ENCODE assay signal across 9 mouse cellular contexts in the genomic region with DNA sequence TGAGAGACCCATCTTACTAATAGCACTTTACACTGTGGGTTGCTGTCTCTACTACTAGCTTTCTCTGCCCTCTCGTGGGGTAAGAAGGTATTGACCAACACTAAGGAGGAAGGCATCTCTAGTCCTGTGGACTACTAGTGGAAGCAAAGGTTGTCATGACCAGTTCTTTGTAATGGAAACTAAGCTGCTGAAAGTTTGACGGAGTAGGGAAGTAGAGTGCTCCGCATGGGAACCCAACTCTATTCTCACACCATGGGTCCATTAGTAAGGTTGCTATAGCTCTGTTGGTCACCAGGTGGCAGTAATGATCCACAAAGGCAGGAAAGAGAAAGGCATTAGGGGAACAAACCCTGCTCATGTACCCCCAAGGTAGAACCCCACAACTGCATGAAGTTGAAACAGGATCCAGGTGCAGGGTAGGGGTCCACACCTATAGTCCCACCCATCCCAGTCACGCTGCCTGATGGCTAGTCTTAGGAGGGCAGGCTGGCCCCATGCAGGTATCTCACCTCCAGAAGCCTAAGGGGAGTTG. TPM values are rescaled to one million over a fixed set of nuclear protein-coding genes. Genes with fewer than 3 reads are reported as not detected.
DNase-seq lines count a peak whose midpoint lies in the region; ATAC-seq and TF ChIP-seq lines count a peak whose summit lies in the region.
"Had no signal": no experiment of that assay in that cellular context is flagged by ENCODE, and none has a peak within 500 bp of the region (broad histone marks: within the 10 kb centered on the region; RNA-seq: fewer than 3 reads in every experiment).

No protein-coding gene starts in this region.

- no peak overlapping the region for H3K4me3 ChIP-seq in E14TG2a.4 (replicated peaks; ENCODE audit: low read length)
- H3K4me3 ChIP-seq in liver, embryonic 15.5 days (replicated peaks), result no peak overlapping the region
- H3K4me3 ChIP-seq in neural tube, embryonic 13.5 days, result no peak overlapping the region

- peak; percentile 83 for ATAC-seq in erythroblast, adult 5-6 weeks (replicated peaks; ENCODE audit: low FRiP score, poor library complexity, severe bottlenecking)
- ATAC-seq in liver, embryonic 15.5 days (ENCODE audit: insufficient read depth), result peak; percentile 32; the same call in 1 of the 2 replicates
- ATAC-seq in neural tube, embryonic 13.5 days (ENCODE audit: low read depth), result peak; percentile 76

- TF ChIP-seq CTCF in E14TG2a.4 (conservative IDR thresholded peaks at IDR 0.05; ENCODE audit: low read length), result peak; percentile 76

- 15% methylated on average over 4 of the region's 4 CpGs for WGBS in liver, embryonic 15.5 days (ENCODE audit: insufficient replicate concordance)
- 21% methylated on average over 4 of the region's 4 CpGs for WGBS in neural tube, embryonic 13.5 days

- H3K4me1 ChIP-seq in E14TG2a.4 (replicated peaks; ENCODE audit: low read depth, low read length), result peaks cover 57% of the 10 kb centered on the region
- H3K4me1 ChIP-seq in liver, embryonic 15.5 days (replicated peaks), result peaks cover 14% of the 10 kb centered on the region
- H3K4me1 ChIP-seq in neural tube, embryonic 13.5 days (replicated peaks), result no peaks in the 10 kb centered on the region

- intact Hi-C loops in heart, postnatal 10 days (cut with DNase I), result loop anchor here (1.0 to 2.0 kb wide), 2 partner anchors 32 to 67 kb away; a partner anchor contains a TSS

- no peak overlapping the region for H3K27ac ChIP-seq in liver, embryonic 15.5 days (replicated peaks)
- no peak overlapping the region for H3K27ac ChIP-seq in neural tube, embryonic 13.5 days (replicated peaks)

- H3K4me2 ChIP-seq in liver, embryonic 15.5 days, result no peak overlapping the region
- H3K4me2 ChIP-seq in neural tube, embryonic 13.5 days, result no peak overlapping the region

- no peak overlapping the region for H3K9ac ChIP-seq in liver, embryonic 15.5 days
- no peak overlapping the region for H3K9ac ChIP-seq in neural tube, embryonic 13.5 days

- H3K27me3 ChIP-seq in E14TG2a.4 (ENCODE audit: insufficient read depth, low read length), result no peaks in the 10 kb centered on the region
- H3K27me3 ChIP-seq in liver, embryonic 15.5 days, result no peaks in the 10 kb centered on the region
- H3K27me3 ChIP-seq in neural tube, embryonic 13.5 days, result no peaks in the 10 kb centered on the region

- H3K9me3 ChIP-seq in E14TG2a.4 (ENCODE audit: low read length), result no peaks in the 10 kb centered on the region
- no peaks in the 10 kb centered on the region for H3K9me3 ChIP-seq in liver, embryonic 15.5 days (replicated peaks)
- no peaks in the 10 kb centered on the region for H3K9me3 ChIP-seq in neural tube, embryonic 13.5 days

- DNase-seq in brain, adult 2 months (ENCODE audit: low read depth, low spot score), result peak; percentile 62
- DNase-seq in heart, postnatal 10 days, result peak; percentile 82 to 88
- peak; percentile 71 to 77 for DNase-seq in kidney, postnatal 4 days
- peak; percentile 64 for DNase-seq in testis, postnatal 10 days (ENCODE audit: low spot score)

- peaks cover 85% of the 10 kb centered on the region for H3K36me3 ChIP-seq in E14TG2a.4 (ENCODE audit: insufficient read depth, low read length)
- H3K36me3 ChIP-seq in liver, embryonic 15.5 days (replicated peaks), result peaks cover 61% of the 10 kb centered on the region
- peaks cover 56% of the 10 kb centered on the region for H3K36me3 ChIP-seq in neural tube, embryonic 13.5 days

RNA-seq across cellular contexts. Expression of a gene that starts 31.1 kb away (rescaled TPM):
- total RNA-seq in erythroblast, adult 5-6 weeks (2015; ENCODE audit: low replicate concordance), result 25.2 and 25.3 TPM in 2 replicates
- 45.2 and 57.2 TPM in 2 replicates for total RNA-seq in erythroblast, adult 5-6 weeks (2017; ENCODE audit: low replicate concordance)
- total RNA-seq in heart, postnatal 10 days (2021), result 10 to 100 TPM; 40.6 to 42.8 TPM
- 11.7 and 13.1 TPM in 2 replicates for polyA plus RNA-seq in liver, embryonic 15.5 days (2015; fragmentation: Nextera tagmentation; extraction: Ambion mirVana)
- 21.8 and 24.1 TPM in 2 replicates for polyA plus RNA-seq in neural tube, embryonic 13.5 days (2015; fragmentation: Nextera tagmentation; extraction: Ambion mirVana)

RNA-seq across cellular contexts. Expression of a gene that starts 31.2 kb away (rescaled TPM):
- 49.8 and 77.7 TPM in 2 replicates for total RNA-seq in erythroblast, adult 5-6 weeks (2015; ENCODE audit: low replicate concordance)
- total RNA-seq in erythroblast, adult 5-6 weeks (2017; ENCODE audit: low replicate concordance), result 113 and 114 TPM in 2 replicates
- 10 to 100 TPM; 77.9 to 79.1 TPM for total RNA-seq in heart, postnatal 10 days (2021)
- 117 TPM in 2 replicates for polyA plus RNA-seq in liver, embryonic 15.5 days (2015; fragmentation: Nextera tagmentation; extraction: Ambion mirVana)
- 55.6 and 59.1 TPM in 2 replicates for polyA plus RNA-seq in neural tube, embryonic 13.5 days (2015; fragmentation: Nextera tagmentation; extraction: Ambion mirVana)

RNA-seq across cellular contexts. Expression of a gene that starts 36.2 kb away (rescaled TPM):
- not detected in 2 replicates for total RNA-seq in erythroblast, adult 5-6 weeks (2015; ENCODE audit: low replicate concordance)
- total RNA-seq in erythroblast, adult 5-6 weeks (2017; ENCODE audit: low replicate concordance), result not detected in 2 replicates
- under 1 TPM in 1 of 2 experiments, not detected in 1; 0.22 TPM for total RNA-seq in heart, postnatal 10 days (2021)
- polyA plus RNA-seq in liver, embryonic 15.5 days (2015; fragmentation: Nextera tagmentation; extraction: Ambion mirVana), result 0.05 TPM in 1 of 2 replicates, not detected in the other
- 0.40 and 0.55 TPM in 2 replicates for polyA plus RNA-seq in neural tube, embryonic 13.5 days (2015; fragmentation: Nextera tagmentation; extraction: Ambion mirVana)
- total RNA-seq: gastrocnemius, postnatal 36 days had no signal

RNA-seq across cellular contexts. Expression of a gene that starts 46.4 kb away (rescaled TPM):
- 10.6 and 16.1 TPM in 2 replicates for total RNA-seq in erythroblast, adult 5-6 weeks (2015; ENCODE audit: low replicate concordance)
- total RNA-seq in erythroblast, adult 5-6 weeks (2017; ENCODE audit: low replicate concordance), result 1.5 and 3.1 TPM in 2 replicates
- under 1 TPM; 0.69 to 0.89 TPM for total RNA-seq in heart, postnatal 10 days (2021)
- polyA plus RNA-seq in liver, embryonic 15.5 days (2015; fragmentation: Nextera tagmentation; extraction: Ambion mirVana), result 8.1 and 10.0 TPM in 2 replicates
- polyA plus RNA-seq in neural tube, embryonic 13.5 days (2015; fragmentation: Nextera tagmentation; extraction: Ambion mirVana), result 0.21 and 0.35 TPM in 2 replicates

Comparison
In these comparisons a context has a peak if more than half of its experiments do, and no peak if none do; other contexts are left out.
1. ATAC-seq: peak in every context shown above with its lines; median percentile 83 in erythroblast, adult 5-6 weeks; 76 in neural tube, embryonic 13.5 days; 32 in liver, embryonic 15.5 days.